Mouse (Mus musculus): Measurements from ENCODE around the gene Pik3r1.

GRCm38 (mm10) chr13:101701632-101702031 lies 66.4 kb downstream of the Pik3r1 start:
- TF ChIP-seq POLR2A (IDR thresholded peaks at IDR 0.05; ENCODE audit: extremely low read depth, insufficient read depth, low read length) (no peak), CTCF (IDR thresholded peaks at IDR 0.05; ENCODE audit: low read depth, low read length) (no peak)

Data from liver, adult 2 months (tissue).